Mouse (Mus musculus) hindbrain, embryonic 16.5 days (tissue): Measurements from ENCODE around the gene Polr2i. TPM values are rescaled to one million over a fixed set of nuclear protein-coding genes. Genes with fewer than 3 reads are reported as not detected.

Experiments used
- polyA plus RNA-seq: library from polyadenylated mRNA; unstranded; fragments of >200 nt; fragmentation: Nextera tagmentation; extraction: Ambion mirVana; gene quantifications from 2 replicates; pipeline ENCODE4 v1.2.1, GENCODE M21; 2015

The Polr2i gene
- polyA plus RNA-seq, 1 experiment from 2014 or later: 175 TPM

Other genes starting within 250 kb of the Polr2i start
- 3.5 and 4.0 TPM in 2 replicates for gene Zfp568, start 248.0 kb upstream of the Polr2i start, polyA plus RNA-seq
- gene Zfp14, start 180.6 kb upstream of the Polr2i start, polyA plus RNA-seq: 10.7 and 11.9 TPM in 2 replicates
- gene Zfp82, start 159.0 kb upstream of the Polr2i start, polyA plus RNA-seq: 11.6 and 13.8 TPM in 2 replicates
- gene Gm26920, start 141.5 kb upstream of the Polr2i start, polyA plus RNA-seq: 0.80 and 1.5 TPM in 2 replicates
- 14.4 and 14.9 TPM in 2 replicates for gene Zfp566, start 141.4 kb upstream of the Polr2i start, polyA plus RNA-seq
- gene Zfp260, start 137.2 kb upstream of the Polr2i start, polyA plus RNA-seq: 69.0 and 75.5 TPM in 2 replicates
- gene Zfp382, start 110.0 kb upstream of the Polr2i start, polyA plus RNA-seq: 23.7 and 26.9 TPM in 2 replicates
- 8.0 and 9.2 TPM in 2 replicates for gene Zfp146, start 62.2 kb upstream of the Polr2i start, polyA plus RNA-seq
- gene Cox7a1, start 47.8 kb upstream of the Polr2i start, polyA plus RNA-seq: 5.6 and 6.8 TPM in 2 replicates
- gene Capns1, start 33.1 kb upstream of the Polr2i start, polyA plus RNA-seq: 86.0 and 94.7 TPM in 2 replicates
- gene Tbcb, start 324 bp downstream of the Polr2i start, polyA plus RNA-seq: 465 and 500 TPM in 2 replicates
- gene Ovol3, start 3.8 kb downstream of the Polr2i start, polyA plus RNA-seq: not detected in 2 replicates
- gene Thap8, start 48.1 kb downstream of the Polr2i start, polyA plus RNA-seq: 0.66 and 0.86 TPM in 2 replicates
- gene Wdr62, start 48.5 kb downstream of the Polr2i start, polyA plus RNA-seq: 3.9 and 5.6 TPM in 2 replicates
- 96.5 and 138 TPM in 2 replicates for gene Clip3, start 59.8 kb downstream of the Polr2i start, polyA plus RNA-seq
- gene Alkbh6, start 76.8 kb downstream of the Polr2i start, polyA plus RNA-seq: 124 and 131 TPM in 2 replicates
- 14.6 and 14.8 TPM in 2 replicates for gene Syne4, start 82.9 kb downstream of the Polr2i start, polyA plus RNA-seq
- 0.21 and 0.54 TPM in 2 replicates for gene E130208F15Rik, start 89.8 kb downstream of the Polr2i start, polyA plus RNA-seq
- gene Sdhaf1, start 91.9 kb downstream of the Polr2i start, polyA plus RNA-seq: 16.8 and 17.0 TPM in 2 replicates
- 15.8 and 16.8 TPM in 2 replicates for gene Lrfn3, start 130.8 kb downstream of the Polr2i start, polyA plus RNA-seq
- 29.7 and 31.5 TPM in 2 replicates for gene Tyrobp, start 181.8 kb downstream of the Polr2i start, polyA plus RNA-seq
- gene Hcst, start 187.9 kb downstream of the Polr2i start, polyA plus RNA-seq: 0.95 and 0.97 TPM in 2 replicates
- 2.5 and 2.9 TPM in 2 replicates for gene Nfkbid, start 189.8 kb downstream of the Polr2i start, polyA plus RNA-seq
- 742 and 752 TPM in 2 replicates for gene Aplp1, start 213.6 kb downstream of the Polr2i start, polyA plus RNA-seq
- 3.0 and 4.2 TPM in 2 replicates for gene Kirrel2, start 225.7 kb downstream of the Polr2i start, polyA plus RNA-seq
- 0.98 and 1.7 TPM in 2 replicates for gene Nphs1, start 226.4 kb downstream of the Polr2i start, polyA plus RNA-seq